Mouse (Mus musculus): ENCODE results near the gene Use1. TPM values are rescaled to one million over a fixed set of nuclear protein-coding genes. Genes with fewer than 3 reads are reported as not detected.

Gene Use1
- polyA plus RNA-seq, 1 experiment: 156 TPM

GRCm38 (mm10) chr8:71369040-71369718 is 2.5 kb downstream of the Use1 start:
- WGBS: 96% methylated on average over 10 of the region's 10 CpGs
- Histone ChIP-seq H3K4me1 (replicated peaks; ENCODE audit: control insufficient read depth, insufficient read depth, low read length) (peaks cover 16% of the 10 kb centered on the region), H3K27me3 (ENCODE audit: control insufficient read depth, insufficient read depth, low read length) (no peaks in the 10 kb centered on the region), H3K27ac (ENCODE audit: control insufficient read depth, insufficient read depth, low read length) (no peak overlapping the region), H3K4me3 (ENCODE audit: control insufficient read depth, insufficient read depth, low read length) (no peak overlapping the region), H3K36me3 (ENCODE audit: control insufficient read depth, insufficient read depth, low read length) (no peaks in the 10 kb centered on the region)
- TF ChIP-seq POLR2A (IDR thresholded peaks at IDR 0.05; ENCODE audit: control insufficient read depth, extremely low read depth, insufficient read depth, low read length, poor library complexity) (no peak), CTCF (IDR thresholded peaks at IDR 0.05; ENCODE audit: borderline replicate concordance, control insufficient read depth, extremely low read depth, insufficient read depth, low read length, poor library complexity) (no peak)
- DNase-seq: no peak

DNA sequence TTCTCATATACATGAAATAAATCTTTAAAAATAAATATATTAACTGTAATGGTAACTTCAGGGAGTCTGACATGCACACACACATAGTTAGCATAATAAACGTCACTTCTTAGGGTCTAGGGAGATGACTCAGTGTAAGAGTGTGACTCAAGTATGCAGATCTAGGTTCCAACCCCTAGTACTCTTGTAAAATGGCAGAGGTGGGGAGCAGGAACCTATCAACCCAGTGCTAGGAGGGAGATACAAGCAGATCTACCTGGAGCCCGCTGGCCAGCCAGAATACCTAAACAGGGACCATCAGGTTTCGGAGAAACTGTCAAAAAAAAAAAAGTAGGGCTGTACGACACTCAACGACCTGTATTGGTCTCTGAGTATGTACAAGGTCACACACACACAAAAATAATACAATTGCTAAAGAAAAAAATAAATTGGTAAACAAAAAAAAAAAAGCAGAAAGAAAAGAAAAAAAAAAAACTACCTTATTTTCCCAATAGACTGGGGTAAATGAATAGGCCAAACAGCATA is 4.1 kb downstream of the Use1 start:
- no peak for DNase-seq
- no peaks in the 10 kb centered on the region for H3K27me3 ChIP-seq (ENCODE audit: control insufficient read depth, insufficient read depth, low read length)
- no peaks in the 10 kb centered on the region for H3K36me3 ChIP-seq (ENCODE audit: control insufficient read depth, insufficient read depth, low read length)
- no peak for TF ChIP-seq POLR2A (IDR thresholded peaks at IDR 0.05; ENCODE audit: control insufficient read depth, extremely low read depth, insufficient read depth, low read length, poor library complexity)
- no peak for TF ChIP-seq CTCF (IDR thresholded peaks at IDR 0.05; ENCODE audit: borderline replicate concordance, control insufficient read depth, extremely low read depth, insufficient read depth, low read length, poor library complexity)
- no peak overlapping the region for H3K27ac ChIP-seq (ENCODE audit: control insufficient read depth, insufficient read depth, low read length)
- no peak overlapping the region for H3K4me3 ChIP-seq (ENCODE audit: control insufficient read depth, insufficient read depth, low read length)
- WGBS: 28% methylated on average over 5 of the region's 5 CpGs
- H3K4me1 ChIP-seq (replicated peaks; ENCODE audit: control insufficient read depth, insufficient read depth, low read length): peaks cover 20% of the 10 kb centered on the region

GRCm38 (mm10) chr8:71371236-71371848 is 4.7 kb downstream of the Use1 start, which contains the start of gene Ocel1:
Gene Ocel1 (plus strand): TSS chr8:71371298.
- H3K36me3 ChIP-seq (ENCODE audit: control insufficient read depth, insufficient read depth, low read length): no peaks in the 10 kb centered on the region
- no peaks in the 10 kb centered on the region for H3K27me3 ChIP-seq (ENCODE audit: control insufficient read depth, insufficient read depth, low read length)
- under 1% methylated on average over 68 of the region's 68 CpGs for WGBS
- peaks cover 25% of the 10 kb centered on the region for H3K4me1 ChIP-seq (replicated peaks; ENCODE audit: control insufficient read depth, insufficient read depth, low read length)
- TF ChIP-seq CTCF (IDR thresholded peaks at IDR 0.05; ENCODE audit: borderline replicate concordance, control insufficient read depth, extremely low read depth, insufficient read depth, low read length, poor library complexity): peak; percentile 100
- peak; percentile 95 for TF ChIP-seq POLR2A (IDR thresholded peaks at IDR 0.05; ENCODE audit: control insufficient read depth, extremely low read depth, insufficient read depth, low read length, poor library complexity)
- peak; percentile 97 for DNase-seq
- peak within 1 kb of the TSS; percentile 13 for H3K27ac ChIP-seq (ENCODE audit: control insufficient read depth, insufficient read depth, low read length)
- peak within 1 kb of the TSS; percentile 62 for H3K4me3 ChIP-seq (ENCODE audit: control insufficient read depth, insufficient read depth, low read length)

GRCm38 (mm10) chr8:71372427-71372826 is 5.8 kb downstream of the Use1 start:
- Histone ChIP-seq H3K4me1 (replicated peaks; ENCODE audit: control insufficient read depth, insufficient read depth, low read length) (peaks cover 26% of the 10 kb centered on the region), H3K27ac (ENCODE audit: control insufficient read depth, insufficient read depth, low read length) (no peak overlapping the region), H3K36me3 (ENCODE audit: control insufficient read depth, insufficient read depth, low read length) (no peaks in the 10 kb centered on the region), H3K4me3 (ENCODE audit: control insufficient read depth, insufficient read depth, low read length) (no peak overlapping the region), H3K27me3 (ENCODE audit: control insufficient read depth, insufficient read depth, low read length) (no peaks in the 10 kb centered on the region)
- TF ChIP-seq CTCF (IDR thresholded peaks at IDR 0.05; ENCODE audit: borderline replicate concordance, control insufficient read depth, extremely low read depth, insufficient read depth, low read length, poor library complexity) (no peak), POLR2A (IDR thresholded peaks at IDR 0.05; ENCODE audit: control insufficient read depth, extremely low read depth, insufficient read depth, low read length, poor library complexity) (no peak)
- 97% methylated on average over 12 of the region's 12 CpGs for WGBS
- DNase-seq: no peak

GRCm38 (mm10) chr8:71373000-71373399 is 6.4 kb downstream of the Use1 start:
- WGBS: 97% methylated on average over 3 of the region's 3 CpGs
- DNase-seq: no peak
- Histone ChIP-seq H3K36me3 (ENCODE audit: control insufficient read depth, insufficient read depth, low read length) (no peaks in the 10 kb centered on the region), H3K4me1 (replicated peaks; ENCODE audit: control insufficient read depth, insufficient read depth, low read length) (peaks cover 21% of the 10 kb centered on the region), H3K4me3 (ENCODE audit: control insufficient read depth, insufficient read depth, low read length) (no peak overlapping the region), H3K27me3 (ENCODE audit: control insufficient read depth, insufficient read depth, low read length) (no peaks in the 10 kb centered on the region), H3K27ac (ENCODE audit: control insufficient read depth, insufficient read depth, low read length) (no peak overlapping the region)
- TF ChIP-seq POLR2A (IDR thresholded peaks at IDR 0.05; ENCODE audit: control insufficient read depth, extremely low read depth, insufficient read depth, low read length, poor library complexity): no peak
- TF ChIP-seq CTCF (IDR thresholded peaks at IDR 0.05; ENCODE audit: borderline replicate concordance, control insufficient read depth, extremely low read depth, insufficient read depth, low read length, poor library complexity): no peak

DNA sequence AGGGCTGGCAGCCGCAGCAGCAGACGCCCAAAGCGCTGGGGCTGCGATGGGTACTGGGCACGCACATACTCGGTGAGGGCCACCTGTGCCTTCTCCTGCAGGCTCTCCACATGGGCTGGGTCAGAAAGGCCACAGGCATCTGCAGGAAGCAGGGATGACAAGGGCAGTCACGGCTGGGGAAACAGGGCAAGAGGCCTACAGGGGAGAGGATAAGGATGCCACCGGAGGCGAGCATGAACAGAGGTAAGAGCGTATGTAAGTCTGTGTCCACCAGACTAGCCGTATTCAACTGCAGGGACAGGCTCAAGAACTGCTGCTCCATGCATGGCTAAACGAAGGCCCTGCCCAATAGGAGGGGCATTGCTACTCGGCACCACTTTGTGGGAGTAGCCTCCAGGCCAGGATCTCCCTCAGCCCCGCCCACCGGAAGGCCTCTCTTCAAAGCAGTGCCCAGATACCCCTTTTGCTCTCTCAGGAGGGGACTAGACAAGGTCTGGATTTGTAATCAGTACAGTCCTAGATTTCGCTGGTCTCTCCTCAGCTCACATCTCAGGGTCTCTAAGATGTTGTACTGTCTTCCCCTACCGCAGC is 8.1 kb downstream of the Use1 start:
- Histone ChIP-seq H3K27ac (ENCODE audit: control insufficient read depth, insufficient read depth, low read length) (no peak overlapping the region), H3K36me3 (ENCODE audit: control insufficient read depth, insufficient read depth, low read length) (no peaks in the 10 kb centered on the region), H3K4me3 (ENCODE audit: control insufficient read depth, insufficient read depth, low read length) (no peak overlapping the region), H3K4me1 (replicated peaks; ENCODE audit: control insufficient read depth, insufficient read depth, low read length) (peaks cover 18% of the 10 kb centered on the region), H3K27me3 (ENCODE audit: control insufficient read depth, insufficient read depth, low read length) (no peaks in the 10 kb centered on the region; the same call in 1 of the 2 replicates)
- TF ChIP-seq CTCF (IDR thresholded peaks at IDR 0.05; ENCODE audit: borderline replicate concordance, control insufficient read depth, extremely low read depth, insufficient read depth, low read length, poor library complexity): no peak
- TF ChIP-seq POLR2A (IDR thresholded peaks at IDR 0.05; ENCODE audit: control insufficient read depth, extremely low read depth, insufficient read depth, low read length, poor library complexity): no peak
- DNase-seq: no peak
- 92% methylated on average over 17 of the region's 17 CpGs for WGBS

Measured in thymus, adult 2 months (tissue).